Mouse (Mus musculus): Measurements from ENCODE around the gene Pdzrn3.

GRCm38 (mm10) chr6:101418213-101418612 lies 40.5 kb upstream of the Pdzrn3 start:
- TF ChIP-seq POLR2A (IDR thresholded peaks at IDR 0.05; ENCODE audit: insufficient read length, low read depth) = no peak
- no peak for TF ChIP-seq USF1 (IDR thresholded peaks at IDR 0.05; ENCODE audit: low read depth)
- no peak for TF ChIP-seq POLR2AphosphoS2 (IDR thresholded peaks at IDR 0.05; ENCODE audit: insufficient read length, low read depth)
- TF ChIP-seq TCF3 (IDR thresholded peaks at IDR 0.05; ENCODE audit: insufficient read length, low read depth) = no peak
